Mouse (Mus musculus) ES-E14 (cell line): ENCODE results near the gene Scarb1.

Experiments
- HCFC1 ChIP-seq: IDR thresholded peaks from 2 replicates; pipeline ENCODE4 v1.6.1; 2012; ENCODE audit warnings: low read length, inconsistent platforms, borderline replicate concordance; ENCODE audit not compliant: insufficient read depth
- ZC3H11A ChIP-seq: IDR thresholded peaks from 2 replicates; pipeline ENCODE4 v1.6.1; 2012; ENCODE audit warnings: low read depth, mild to moderate bottlenecking, inconsistent platforms, low read length, borderline replicate concordance

DNA sequence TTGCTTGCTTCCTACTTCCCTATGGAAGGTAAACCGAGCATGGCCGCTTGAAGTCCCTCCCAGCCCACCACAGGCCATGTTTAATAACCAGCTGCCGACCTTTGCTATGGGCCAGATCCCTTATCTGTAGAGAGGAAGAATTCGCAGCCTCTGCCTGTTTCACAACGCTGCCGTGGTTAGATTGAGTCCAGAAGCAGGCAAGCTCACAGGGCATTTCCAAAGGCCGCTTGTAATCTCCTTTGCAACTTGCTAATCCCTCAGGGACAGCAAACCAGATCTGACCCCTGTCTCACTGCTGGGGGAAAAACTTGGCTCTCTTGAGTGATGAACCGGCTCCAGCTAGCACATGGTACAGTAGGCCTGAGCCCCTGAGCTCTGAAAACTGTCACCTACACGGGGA, 3.9 kb downstream of the Scarb1 start:
- TF ChIP-seq HCFC1 (no peak), ZC3H11A (no peak)
